Mouse (Mus musculus): Measurements from ENCODE around the gene Arrdc2. TPM values are rescaled to one million over a fixed set of nuclear protein-coding genes. Genes with fewer than 3 reads are reported as not detected.
A peak's percentile ranks its signal among the peaks of the same experiment; 100 is the strongest.

Gene Arrdc2
- total RNA-seq, 1 experiment from 2014 or later = 12.5 TPM

DNA sequence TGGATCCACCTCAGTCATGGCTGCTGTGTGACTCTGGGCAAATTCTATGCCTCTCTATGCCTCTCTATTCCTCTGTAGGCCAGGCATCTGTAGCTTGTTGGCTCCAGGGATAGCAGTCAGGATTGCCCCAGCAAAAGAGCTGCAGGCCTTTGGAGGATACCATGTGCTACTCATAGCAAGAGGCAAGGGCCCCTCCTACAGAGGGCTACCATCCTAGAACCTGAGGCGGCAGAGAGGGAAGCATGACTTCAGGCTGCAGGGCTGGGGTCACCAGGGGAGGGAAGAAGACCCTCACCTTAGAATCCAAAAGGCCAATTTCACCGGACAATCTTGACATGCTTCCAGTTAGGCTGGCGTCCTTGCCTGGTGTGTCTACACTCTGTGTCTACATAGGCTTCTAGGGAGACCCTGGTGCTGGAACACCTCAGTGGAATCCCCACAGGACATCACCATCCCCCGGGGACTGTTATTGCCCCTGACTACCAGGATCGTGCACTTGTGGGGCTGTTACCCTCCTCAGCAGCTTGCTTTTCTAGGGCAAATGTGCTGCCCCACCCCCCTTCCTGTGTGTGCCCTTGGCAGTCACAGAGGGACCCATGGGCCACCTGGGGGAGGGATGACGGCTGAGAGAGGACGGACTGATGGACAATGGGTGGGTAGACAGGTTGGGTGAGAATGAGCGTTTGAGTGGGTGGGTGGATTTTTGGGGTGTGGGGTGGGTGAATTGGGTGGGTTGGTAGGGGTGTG is 30.4 kb downstream of the Arrdc2 start:
- no peak for DNase-seq

DNA sequence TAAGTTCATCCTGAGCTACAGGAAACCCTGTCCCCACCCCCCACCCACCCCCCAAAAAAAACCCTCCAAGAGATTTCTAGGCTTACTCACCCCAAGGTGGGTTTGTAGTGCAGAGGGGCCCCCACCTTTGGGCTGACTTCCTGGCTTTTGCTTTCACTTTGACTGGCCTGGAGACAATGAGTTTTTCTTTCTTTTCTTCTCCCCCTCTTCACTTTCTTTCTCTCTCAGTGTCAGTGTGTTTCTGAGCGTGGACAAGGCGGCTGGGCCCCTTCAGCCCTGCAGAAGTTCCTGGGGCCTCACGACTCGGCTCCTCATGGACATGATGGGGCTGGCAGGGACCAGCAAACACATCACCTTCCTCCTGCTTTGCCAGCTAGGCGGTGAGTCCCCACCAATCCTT is 31.3 kb downstream of the Arrdc2 start, which contains the start of gene Il12rb1:
Gene Il12rb1, plus strand, starts transcription at position 211 of the 400 bp plus-strand sequence.
- DNase-seq = no peak

DNA sequence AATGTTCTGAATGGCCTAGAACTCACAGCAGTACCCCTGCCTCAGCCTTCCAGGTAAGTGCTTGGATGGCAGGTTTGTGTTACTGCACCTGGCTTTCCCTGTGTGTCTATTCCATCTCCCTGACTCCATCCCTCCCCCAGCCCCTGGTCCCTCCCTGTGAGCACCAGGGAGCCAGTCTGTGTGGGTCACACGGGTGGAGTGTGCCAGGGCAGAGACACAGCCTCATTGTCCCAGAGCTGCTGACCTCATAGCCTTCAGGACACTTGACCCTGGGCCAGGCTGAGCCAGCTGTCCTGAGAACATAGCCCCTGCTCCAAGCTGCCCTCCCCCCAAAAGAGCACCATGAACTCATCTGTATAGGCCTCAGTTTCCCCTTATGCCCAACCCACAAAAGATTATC is 32.2 kb downstream of the Arrdc2 start:
- no peak for DNase-seq

DNA sequence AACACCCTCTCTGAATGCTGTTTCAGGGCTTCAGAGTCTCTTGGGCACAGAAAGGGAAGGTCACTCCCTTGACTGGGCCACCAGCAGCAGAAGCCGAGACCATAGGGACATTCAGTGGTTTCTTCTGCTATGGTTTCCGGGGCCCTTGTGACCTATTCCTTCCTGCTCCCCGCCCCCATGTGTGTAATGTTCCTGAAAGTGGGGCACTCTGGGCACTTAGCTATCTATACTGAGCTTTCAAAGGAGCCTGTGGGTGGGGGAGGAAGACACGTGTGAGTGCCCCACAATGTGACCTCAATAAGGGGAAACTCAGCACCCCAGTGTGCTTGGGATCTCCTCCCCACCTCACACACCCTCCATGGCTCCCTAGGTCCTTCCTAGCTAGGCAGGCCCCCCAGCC is 33.0 kb downstream of the Arrdc2 start:
- no peak for DNase-seq

DNA sequence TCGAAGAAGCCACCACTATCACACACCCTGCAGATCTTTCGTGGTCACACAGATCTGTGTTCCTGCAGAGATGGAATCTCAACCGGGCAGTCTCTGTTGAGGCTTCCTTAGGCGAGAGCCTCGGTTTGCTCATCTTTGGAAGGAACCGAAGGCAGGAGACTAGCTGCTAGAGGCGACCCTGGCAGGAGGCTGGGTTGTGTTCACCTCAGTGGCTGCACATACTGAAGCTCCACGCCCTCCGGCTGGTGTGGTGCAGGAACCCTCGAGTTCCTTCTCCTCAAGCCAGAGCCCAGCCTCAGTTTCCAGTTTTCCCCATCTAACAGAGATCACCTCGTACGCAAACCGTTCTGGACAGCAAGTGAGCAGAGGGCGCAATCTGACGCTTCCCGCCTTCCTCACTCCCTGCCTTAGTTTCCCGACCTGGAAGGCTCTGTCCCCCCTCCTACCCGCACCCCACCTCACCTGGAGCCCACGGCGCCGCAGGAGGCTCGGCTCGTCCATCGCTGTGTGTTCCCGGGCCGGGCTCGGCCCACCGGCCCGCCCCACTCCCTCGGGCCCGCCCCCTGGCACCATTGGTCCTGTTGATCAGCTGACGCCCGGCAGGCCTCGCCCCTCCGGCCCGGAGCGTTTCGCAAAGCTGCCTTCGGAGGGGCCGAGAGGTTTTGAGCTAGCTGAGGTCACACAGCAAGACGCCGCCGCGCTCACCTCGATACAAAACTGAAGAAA is 34.9 kb downstream of the Arrdc2 start, which contains the start of gene Mast3:
Gene Mast3, minus strand, starts transcription at position 574 of the 726 bp plus-strand sequence.
- DNase-seq = peak; percentile 95

DNA sequence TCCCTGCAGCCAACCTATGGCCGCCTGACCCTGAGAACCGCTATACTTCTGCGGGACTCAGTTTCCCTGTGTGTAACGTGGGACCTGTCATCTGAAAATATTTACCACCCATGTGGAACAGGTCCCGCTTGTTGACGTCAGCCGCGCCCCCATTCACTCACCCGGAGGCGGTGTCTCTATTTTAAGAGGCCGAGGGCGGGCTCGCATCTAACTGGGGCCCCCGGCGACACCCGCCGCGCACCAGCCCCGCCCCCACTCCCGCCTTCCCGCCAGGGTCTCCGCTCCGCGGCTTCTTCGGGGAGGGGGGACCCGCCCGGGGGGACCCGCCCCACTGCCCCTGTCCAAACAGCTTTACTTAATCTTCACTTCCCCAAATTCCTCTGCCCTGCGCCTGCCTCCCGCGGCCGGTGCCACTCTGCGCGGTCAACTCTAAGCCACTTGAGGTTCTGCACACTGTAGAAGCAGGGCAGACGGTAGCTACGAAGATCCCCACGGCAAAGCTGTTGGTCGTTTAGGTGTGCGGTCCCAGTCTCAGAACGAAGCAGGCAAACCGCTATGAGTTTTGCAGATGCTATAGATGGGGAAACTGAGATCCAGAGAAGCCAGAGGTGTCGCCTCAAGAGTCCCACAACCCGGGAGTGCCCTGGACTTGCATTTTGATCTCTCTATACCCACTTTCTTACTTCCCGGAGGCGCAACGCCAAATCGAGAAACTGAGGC is 35.6 kb downstream of the Arrdc2 start:
- DNase-seq = peak; percentile 59

DNA sequence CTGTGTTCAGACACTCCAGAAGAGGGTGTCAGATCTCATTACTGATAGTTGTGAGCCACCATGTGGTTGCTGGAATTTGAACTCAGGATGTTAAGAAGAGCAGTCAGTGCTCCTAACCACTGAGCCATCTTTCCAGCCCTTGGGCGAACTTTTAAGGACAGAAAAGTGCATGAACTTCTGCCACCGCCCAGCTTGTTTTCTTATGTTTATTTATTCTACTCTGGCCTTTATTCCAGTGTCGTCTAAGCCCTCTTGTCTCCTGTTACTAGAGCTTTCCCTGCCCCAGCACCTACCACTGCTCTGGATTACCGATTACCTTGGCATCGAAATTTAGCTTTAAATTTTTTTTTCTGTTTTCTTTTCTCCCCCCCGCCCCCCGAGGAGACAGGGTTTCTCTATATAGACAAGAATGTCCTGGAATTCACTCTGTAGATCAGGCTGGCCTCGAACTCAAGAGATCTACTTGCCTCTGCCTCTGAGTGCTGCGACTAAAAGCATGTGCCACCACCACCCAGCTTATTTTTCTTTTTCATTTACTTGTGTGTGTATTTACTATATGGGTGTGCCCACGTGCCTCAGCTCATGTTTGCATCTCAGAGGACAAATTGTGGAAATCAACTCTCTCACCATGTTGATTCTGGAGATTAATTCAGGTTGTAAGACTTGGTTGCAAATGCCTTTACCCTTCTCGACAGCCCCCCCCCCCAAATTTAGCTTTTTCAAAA is 36.6 kb downstream of the Arrdc2 start:
- DNase-seq = no peak

DNA sequence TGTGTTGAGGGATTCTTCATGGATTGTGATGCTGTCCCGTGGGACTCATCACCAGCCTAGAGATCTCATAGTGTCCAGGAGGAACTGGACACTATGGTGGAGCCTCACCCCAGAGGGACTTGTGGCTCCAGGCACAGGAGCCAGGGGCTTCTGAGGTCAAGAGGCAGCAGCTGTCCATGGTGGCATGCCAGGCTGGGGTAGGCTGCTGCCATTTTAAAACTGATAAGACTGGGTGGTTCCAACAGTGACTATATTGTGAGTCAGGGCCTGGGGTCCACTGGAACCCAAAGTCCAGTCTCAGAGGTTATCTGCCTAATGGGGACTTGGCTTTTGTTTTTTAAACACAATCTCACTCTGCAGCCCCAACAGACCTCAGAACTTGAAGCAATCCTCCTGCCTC is 37.7 kb downstream of the Arrdc2 start:
- DNase-seq = no peak

DNA sequence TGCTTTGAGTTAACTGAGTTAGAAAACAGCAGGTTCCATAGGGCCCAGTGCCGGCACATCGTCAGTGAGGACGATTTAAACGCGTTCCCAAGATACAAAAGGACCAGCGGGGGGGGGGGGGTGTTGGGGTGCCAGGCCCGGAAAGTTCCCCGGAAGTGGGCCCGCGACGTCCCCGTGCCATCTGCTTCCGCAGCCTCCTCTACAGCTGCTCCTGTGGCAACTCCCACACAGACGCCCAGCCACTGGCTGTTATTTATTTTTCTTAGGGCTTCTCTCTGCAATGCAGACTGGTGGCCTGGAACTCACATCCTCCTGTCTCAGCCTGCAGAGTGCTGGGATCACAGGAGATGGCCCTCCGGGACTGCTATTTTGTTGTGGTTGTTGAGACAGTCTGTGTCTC is 38.4 kb downstream of the Arrdc2 start:
- no peak for DNase-seq

DNA sequence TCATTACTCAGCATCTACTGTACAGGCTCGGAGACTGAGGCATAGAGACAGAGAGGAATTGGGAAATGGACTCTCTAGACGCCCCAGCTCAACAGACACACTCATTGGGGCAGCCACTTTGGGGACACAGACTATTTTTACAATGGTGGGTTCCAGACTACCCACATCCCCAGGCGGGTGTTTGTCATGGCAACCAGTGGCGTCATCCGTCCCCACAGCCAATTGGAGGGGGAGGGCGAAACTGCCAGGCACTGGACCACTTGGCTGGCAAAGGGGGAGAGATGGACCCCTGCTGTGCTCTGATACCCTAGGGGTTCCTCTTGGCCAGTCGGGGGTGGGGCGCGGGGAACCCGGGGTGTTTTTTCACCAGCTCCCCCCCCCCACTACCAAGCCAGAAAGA is 38.9 kb downstream of the Arrdc2 start:
- DNase-seq = no peak

DNA sequence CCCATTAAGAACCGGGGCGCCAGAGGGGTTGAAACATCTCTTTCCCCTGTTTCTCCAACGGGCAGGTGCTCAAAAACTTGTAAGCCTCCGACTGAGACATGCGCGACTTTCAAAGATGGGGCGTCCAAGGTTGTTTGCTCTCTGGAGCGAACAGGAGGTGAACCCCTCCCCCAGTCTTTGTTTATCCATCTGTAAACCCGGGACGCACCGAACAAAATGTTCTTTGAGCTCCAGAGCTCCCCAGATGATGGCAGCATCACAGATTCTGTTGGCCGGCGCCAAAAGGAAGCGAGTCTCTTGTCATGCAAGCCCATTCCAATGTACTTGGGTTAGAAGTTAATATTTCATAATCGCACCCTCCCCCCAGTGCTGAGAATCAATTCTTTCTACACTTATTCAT is 41.2 kb downstream of the Arrdc2 start:
- no peak for DNase-seq

DNA sequence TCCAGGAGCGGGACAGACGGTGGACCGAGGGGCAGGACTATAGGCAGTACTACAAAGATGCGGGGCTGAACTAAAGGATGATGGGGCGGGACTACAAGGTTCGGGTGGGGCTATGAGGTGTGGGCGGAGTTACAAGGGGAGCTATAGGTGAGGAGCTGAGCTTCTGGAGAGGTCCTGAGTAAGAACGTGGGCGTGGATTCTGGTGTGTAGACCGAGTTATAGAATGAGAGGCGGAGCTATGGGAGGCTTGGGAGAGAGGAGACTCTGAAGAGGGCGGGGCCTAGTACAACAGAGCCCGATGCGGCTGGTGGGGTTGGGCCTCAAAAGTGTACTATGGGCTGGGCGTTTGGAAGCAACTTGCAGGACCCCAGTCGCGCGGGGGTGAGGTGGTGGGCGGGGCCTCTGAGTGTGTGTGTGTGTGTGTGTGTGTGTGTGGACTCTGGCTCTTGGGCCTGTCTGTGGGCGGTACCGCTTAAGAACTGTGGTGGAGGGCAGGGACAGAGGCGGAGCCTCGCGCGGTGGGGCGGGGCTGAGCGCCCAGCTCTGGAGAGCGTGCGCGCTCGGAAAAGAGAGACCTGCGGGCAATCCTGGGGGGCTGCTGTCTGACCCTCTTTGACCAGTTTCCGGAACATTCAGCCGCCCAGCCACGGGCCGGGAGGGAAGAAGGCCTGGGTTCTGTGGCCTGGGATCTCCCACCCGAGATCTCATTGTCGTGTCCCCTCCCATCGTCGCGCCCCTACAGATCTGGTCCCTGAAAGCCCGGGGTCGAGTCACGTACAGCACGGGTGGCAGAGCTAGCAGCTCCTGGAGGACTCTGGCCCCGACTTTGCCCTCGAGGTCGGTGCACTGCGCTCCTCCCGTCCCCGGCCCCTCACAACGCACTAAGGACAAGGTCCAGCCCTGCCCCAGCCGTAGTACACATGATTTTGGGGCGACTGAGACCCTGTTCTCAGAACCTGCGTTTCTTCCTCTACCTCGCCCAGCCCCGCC is 42.1 kb downstream of the Arrdc2 start:
- peak; percentile 93 for DNase-seq

DNA sequence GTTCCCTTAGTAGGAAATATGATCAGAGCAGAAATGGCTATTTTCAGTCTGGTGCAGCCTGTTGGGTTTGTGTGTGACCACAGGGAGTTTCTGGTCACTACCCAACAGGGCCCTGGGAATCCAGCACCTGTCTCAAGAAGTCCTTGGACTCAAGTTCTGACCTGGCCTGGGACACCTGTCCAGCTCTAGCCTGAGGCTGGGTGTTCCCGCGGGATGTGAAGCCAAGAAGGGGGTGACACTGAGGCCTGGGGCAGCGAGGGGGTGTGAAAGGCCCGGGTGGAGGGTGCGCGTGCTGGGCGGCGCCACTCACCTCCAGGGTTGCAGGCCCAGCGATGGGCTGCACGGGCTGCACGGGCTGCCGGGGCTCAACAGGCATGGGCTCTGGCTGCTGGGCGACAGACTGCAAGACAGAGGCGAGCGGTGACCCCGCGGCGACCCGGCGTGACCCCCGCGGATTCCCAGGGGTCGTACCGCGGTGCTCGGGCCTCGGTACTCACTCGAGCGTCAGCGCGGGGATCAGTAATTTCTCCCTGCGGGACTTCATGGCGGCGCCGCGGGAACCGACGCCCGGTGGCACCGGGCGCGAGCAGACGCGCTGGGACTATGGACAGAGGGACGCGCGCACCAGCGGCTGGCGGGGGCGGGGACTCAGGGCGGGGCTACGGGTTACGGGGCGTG is 43.0 kb downstream of the Arrdc2 start:
- DNase-seq = no peak

DNA sequence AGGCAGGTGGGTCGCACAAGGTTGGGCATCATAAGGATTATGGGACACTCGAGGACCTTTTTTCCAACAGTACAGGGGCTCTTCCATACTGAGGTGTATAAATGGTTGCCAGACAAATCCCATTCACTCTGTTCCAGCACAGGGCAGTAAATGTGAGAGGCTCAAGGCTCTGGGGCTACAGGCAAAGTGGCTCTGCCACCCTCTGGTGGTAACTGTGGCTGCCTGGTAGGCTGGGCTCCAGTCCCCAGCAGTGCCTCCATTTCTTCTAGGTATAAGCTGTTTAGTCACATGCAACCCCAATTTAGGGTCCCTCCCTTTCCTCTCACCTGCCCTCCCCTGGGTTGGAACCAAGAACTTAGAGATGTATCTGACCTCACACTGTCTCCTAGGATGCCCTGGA is 44.1 kb downstream of the Arrdc2 start:
- no peak for DNase-seq

DNA sequence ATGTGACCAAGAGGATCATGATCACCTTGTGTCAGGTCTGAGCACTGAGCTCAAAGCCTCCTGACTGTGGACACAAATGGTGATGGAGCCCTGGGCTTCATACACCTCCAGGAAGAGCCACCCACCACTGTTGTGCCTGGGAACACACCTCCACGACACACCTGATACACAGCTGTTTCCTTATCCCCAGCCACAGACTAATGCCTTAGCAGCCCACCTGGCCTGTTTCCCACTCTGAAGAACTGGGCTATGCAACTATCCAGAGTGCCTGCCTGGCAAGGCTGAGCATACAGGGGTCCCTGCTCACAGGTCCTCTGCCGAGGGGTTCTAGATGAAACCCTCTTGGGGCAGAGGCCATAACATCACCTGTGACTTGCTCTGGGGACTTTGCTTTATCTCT is 45.3 kb downstream of the Arrdc2 start:
- no peak for DNase-seq

DNA sequence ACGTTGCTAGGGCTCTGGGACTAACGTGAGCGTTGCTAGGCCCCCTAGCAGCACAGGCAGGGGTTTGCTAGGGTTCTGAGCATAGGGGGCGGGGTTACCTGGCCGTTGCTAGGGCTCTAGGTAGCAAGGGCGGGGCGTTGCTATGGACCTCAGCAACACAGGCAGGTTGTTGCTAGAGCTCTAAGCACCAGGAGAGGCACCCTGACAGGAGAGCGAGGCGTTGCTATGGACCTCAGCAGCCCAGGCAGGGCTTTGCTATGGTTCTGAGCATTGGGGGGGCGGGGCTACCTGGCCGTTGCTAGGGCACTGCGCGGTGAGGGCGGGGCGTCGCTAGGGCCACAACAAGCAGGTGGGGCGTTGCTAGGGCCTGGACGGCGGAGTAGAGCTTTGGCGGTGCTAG is 46.8 kb downstream of the Arrdc2 start:
- peak; percentile 81 for DNase-seq

DNA sequence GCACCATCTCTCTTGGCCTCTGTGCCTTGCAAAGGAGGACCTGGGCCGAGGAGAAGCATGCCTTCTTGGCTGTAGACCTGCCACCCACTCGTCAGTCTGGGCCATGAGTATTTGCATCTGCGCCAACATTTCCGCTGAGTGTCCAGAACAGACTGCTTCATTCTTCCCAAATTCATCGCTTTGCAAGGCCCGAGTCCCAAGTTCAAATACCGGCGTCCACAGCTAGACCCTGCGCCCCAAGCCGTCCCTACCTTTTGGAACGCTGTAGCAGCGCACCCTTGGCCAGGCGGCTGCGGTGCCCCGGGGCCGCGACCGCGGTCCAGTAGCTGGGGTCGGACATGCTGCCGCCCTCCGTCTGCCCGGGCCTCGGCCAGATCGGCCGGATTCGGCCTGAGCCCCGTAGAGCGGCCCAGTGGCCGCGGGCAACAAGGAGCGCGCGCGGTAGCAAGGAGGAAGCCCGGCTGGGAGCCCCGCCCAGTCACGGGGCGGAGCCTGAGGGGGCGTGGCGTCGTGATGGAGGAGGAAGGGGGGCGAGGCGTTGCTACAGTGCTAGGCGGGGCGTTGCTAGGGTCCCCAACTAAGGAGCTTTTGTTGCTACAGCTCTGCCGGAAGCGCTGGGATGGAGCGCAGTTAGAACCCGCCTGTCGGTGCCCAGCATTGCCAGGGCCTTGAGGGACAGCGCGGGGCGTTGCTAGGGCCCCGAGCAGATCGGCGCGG is 47.4 kb downstream of the Arrdc2 start:
- DNase-seq = peak; percentile 99

DNA sequence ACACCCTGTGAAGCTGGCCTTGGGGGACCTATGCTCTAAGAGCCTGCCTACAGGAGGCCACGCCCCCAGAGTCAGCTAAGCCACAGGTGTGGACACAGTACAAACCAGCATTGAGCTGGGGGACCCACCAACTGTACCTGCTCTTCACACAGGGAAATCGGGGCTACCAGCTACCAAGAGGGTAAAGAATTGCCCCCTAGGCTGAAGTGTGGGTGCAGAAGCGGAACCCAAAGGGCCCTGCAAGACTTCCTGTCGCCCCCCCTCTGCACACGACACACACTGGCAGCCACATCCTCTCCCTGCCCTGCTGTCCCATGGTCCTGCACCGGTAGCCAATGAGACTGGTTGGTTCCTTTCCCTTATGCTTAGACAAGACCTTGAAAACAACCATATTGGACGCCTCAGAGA is 48.2 kb downstream of the Arrdc2 start:
- peak; percentile 71 for DNase-seq

DNA sequence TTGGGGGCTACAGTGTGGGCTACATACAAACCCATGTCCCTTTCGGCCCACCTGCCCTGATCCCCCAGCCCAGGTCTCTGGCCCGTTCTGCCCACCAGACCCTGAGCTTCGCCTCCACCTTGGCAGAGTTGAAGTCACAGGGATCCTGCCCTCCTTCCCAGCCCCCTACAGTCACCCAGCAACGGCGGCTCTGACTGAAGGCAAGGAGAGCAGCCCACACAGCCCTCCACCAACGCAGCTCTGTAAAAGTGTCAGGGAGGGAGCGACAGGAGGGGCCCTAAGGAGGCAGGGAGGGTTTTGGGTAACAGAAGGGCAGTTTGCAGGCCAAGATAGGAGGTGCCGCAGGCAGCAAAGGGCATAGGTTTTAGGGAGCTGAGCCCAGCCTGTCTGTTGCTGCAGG is 48.7 kb downstream of the Arrdc2 start:
- DNase-seq = no peak

DNA sequence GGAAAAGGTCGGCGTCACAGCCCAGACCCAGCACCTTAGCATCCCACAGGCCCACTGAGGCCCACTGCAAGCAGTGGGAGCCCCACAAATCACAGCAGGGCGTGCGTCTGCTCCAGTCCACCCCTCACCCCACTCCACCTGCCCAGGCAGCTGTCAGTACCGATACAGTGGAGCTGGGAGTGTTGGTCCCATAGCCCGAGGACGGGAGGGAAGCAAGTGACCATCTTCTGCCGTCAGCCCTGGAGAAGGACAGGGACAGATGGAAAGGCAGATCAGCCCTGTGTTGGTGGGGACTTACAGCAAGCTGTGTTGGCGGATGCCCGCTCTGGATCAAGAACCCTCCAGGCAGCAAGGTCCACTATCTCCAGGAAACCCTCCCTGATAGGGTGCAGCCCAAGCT is 50.5 kb downstream of the Arrdc2 start:
- no peak for DNase-seq

All from adrenal gland, postnatal 14 days (tissue).